Mouse (Mus musculus) small intestine, adult 2 months (tissue): Measurements from ENCODE around the gene Phtf2.

Experiments
- CTCF ChIP-seq: fragments of 200-500 bp; IDR thresholded peaks from 2 replicates; pipeline ENCODE4 v1.5.1; 2012; ENCODE audit warnings: low read depth, mild to moderate bottlenecking, control low read depth, inconsistent platforms, low read length, moderate library complexity, mixed read lengths; ENCODE audit not compliant: insufficient replicate concordance, insufficient read length; ENCODE audit errors: extremely low read depth
- POLR2A ChIP-seq: fragments of 200-500 bp; IDR thresholded peaks from 2 replicates; pipeline ENCODE4 v1.6.1; 2012; ENCODE audit warnings: low read depth, mild to moderate bottlenecking, control low read depth, inconsistent platforms, low read length, moderate library complexity

GRCm38 (mm10) chr5:20864216-20864969 is 17.5 kb downstream of the Phtf2 start:
- TF ChIP-seq CTCF (no peak), POLR2A (no peak)
